9 mouse cellular contexts compared by ENCODE assay signal in genomic region chr3:108730316-108730715, GRCm38 (mm10). TPM values are rescaled to one million over a fixed set of nuclear protein-coding genes. Genes with fewer than 3 reads are reported as not detected.
DNase-seq lines count a peak whose midpoint lies in the region; ATAC-seq lines count a peak whose summit lies in the region.
"Had no signal": no experiment of that assay in that cellular context is flagged by ENCODE, and none has a peak within 500 bp of the region (broad histone marks: within the 10 kb centered on the region; RNA-seq: fewer than 3 reads in every experiment).

No protein-coding gene starts in this region.

- H3K27ac ChIP-seq in intestine, embryonic 14.5 days (ENCODE audit: low read depth), result no peak overlapping the region
- no peak overlapping the region for H3K27ac ChIP-seq in kidney, embryonic 14.5 days (ENCODE audit: low read depth, low read length)
- H3K27ac ChIP-seq: heart, embryonic 15.5 days had no signal

- H3K27me3 ChIP-seq in intestine, embryonic 14.5 days (replicated peaks; ENCODE audit: control insufficient read depth, insufficient read depth, low read length), result no peaks in the 10 kb centered on the region
- no peaks in the 10 kb centered on the region for H3K27me3 ChIP-seq in kidney, embryonic 14.5 days (ENCODE audit: control insufficient read depth, insufficient read depth, low read length)
- H3K27me3 ChIP-seq: heart, embryonic 15.5 days had no signal

- DNase-seq in spleen, adult 12 weeks (ENCODE audit: low spot score), result peak; percentile 29
- no peak for DNase-seq in spleen, adult 18-20 months
- no peak for DNase-seq in intestine, embryonic 14.5 days (ENCODE audit: low spot score)
- DNase-seq in lung, postnatal 10 days, result peak; percentile 17
- peak; percentile 64 for DNase-seq in thymus, postnatal 14 days
- no peak for DNase-seq in ovary, postnatal 36 days (ENCODE audit: low spot score)

- no peak overlapping the region for H3K4me3 ChIP-seq in intestine, embryonic 14.5 days (ENCODE audit: low read depth, low read length)
- H3K4me3 ChIP-seq in kidney, embryonic 14.5 days (ENCODE audit: low read length), result no peak overlapping the region
- H3K4me3 ChIP-seq: heart, embryonic 15.5 days had no signal

- ATAC-seq in intestine, embryonic 14.5 days (replicated peaks; ENCODE audit: low FRiP score, low TSS enrichment, low read depth), result peak; percentile 62
- no peak for ATAC-seq in granulocyte monocyte progenitor cell, adult 5-6 weeks (replicated peaks; ENCODE audit: poor library complexity, severe bottlenecking)
- ATAC-seq in kidney, embryonic 14.5 days (ENCODE audit: low FRiP score, low TSS enrichment), result no peak

- 0 out of 2 replicates have a peak overlapping the region, but pooled peaks have one; percentile 4 for H3K4me2 ChIP-seq in intestine, embryonic 14.5 days (ENCODE audit: low read length)
- H3K4me2 ChIP-seq in kidney, embryonic 14.5 days (replicated peaks; ENCODE audit: low read depth, low read length), result no peak overlapping the region
- H3K4me2 ChIP-seq: heart, embryonic 15.5 days had no signal

- WGBS in intestine, embryonic 14.5 days, result 37% methylated on average over 12 of the region's 12 CpGs
- 29% methylated on average over 12 of the region's 12 CpGs for WGBS in kidney, embryonic 14.5 days

- H3K36me3 ChIP-seq in intestine, embryonic 14.5 days (ENCODE audit: control insufficient read depth, insufficient read depth, low read length), result no peaks in the 10 kb centered on the region
- H3K36me3 ChIP-seq in kidney, embryonic 14.5 days (ENCODE audit: control insufficient read depth, insufficient read depth, low read length), result no peaks in the 10 kb centered on the region
- H3K36me3 ChIP-seq: heart, embryonic 15.5 days had no signal

- H3K9me3 ChIP-seq in intestine, embryonic 14.5 days (ENCODE audit: control insufficient read depth, low read length), result no peaks in the 10 kb centered on the region
- H3K9me3 ChIP-seq in kidney, embryonic 14.5 days (ENCODE audit: control insufficient read depth, low read length), result peaks cover 4% of the 10 kb centered on the region; the same call in 1 of the 2 replicates
- H3K9me3 ChIP-seq: heart, embryonic 15.5 days had no signal

- no peak overlapping the region for H3K9ac ChIP-seq in intestine, embryonic 14.5 days (ENCODE audit: low read length)
- no peak overlapping the region for H3K9ac ChIP-seq in kidney, embryonic 14.5 days (ENCODE audit: low read depth, low read length)
- H3K9ac ChIP-seq: heart, embryonic 15.5 days had no signal

- no peaks in the 10 kb centered on the region for H3K4me1 ChIP-seq in intestine, embryonic 14.5 days (replicated peaks; ENCODE audit: control insufficient read depth, insufficient read depth, low read length)
- H3K4me1 ChIP-seq in kidney, embryonic 14.5 days (ENCODE audit: control insufficient read depth, insufficient read depth, low read length), result no peaks in the 10 kb centered on the region
- H3K4me1 ChIP-seq: heart, embryonic 15.5 days had no signal

RNA-seq across cellular contexts. Expression of gene Gpsm2, which starts 8.2 kb away (rescaled TPM):
- polyA plus RNA-seq in intestine, embryonic 14.5 days (2014; fragmentation: Nextera tagmentation; extraction: Ambion mirVana), result 55.8 and 68.3 TPM in 2 replicates
- 3.7 and 7.4 TPM in 2 replicates for total RNA-seq in granulocyte monocyte progenitor cell, adult 5-6 weeks (2014; fragmentation: Nextera tagmentation)
- 10.7 and 12.2 TPM in 2 replicates for total RNA-seq in granulocyte monocyte progenitor cell, adult 5-6 weeks (2017)
- 25.3 and 52.4 TPM in 2 replicates for polyA plus RNA-seq in kidney, embryonic 14.5 days (2014; fragmentation: Nextera tagmentation; extraction: Ambion mirVana)

RNA-seq across cellular contexts. Expression of gene Aknad1, which starts 9.1 kb away (rescaled TPM):
- 0.20 and 0.63 TPM in 2 replicates for polyA plus RNA-seq in intestine, embryonic 14.5 days (2014; fragmentation: Nextera tagmentation; extraction: Ambion mirVana)
- not detected in 2 replicates for total RNA-seq in granulocyte monocyte progenitor cell, adult 5-6 weeks (2014; fragmentation: Nextera tagmentation)
- not detected in 2 replicates for total RNA-seq in granulocyte monocyte progenitor cell, adult 5-6 weeks (2017)
- 0.14 TPM in 1 of 2 replicates, not detected in the other for polyA plus RNA-seq in kidney, embryonic 14.5 days (2014; fragmentation: Nextera tagmentation; extraction: Ambion mirVana)
- polyA plus RNA-seq: heart, embryonic 15.5 days had no signal

Comparison
In these comparisons a context has a peak if more than half of its experiments do, and no peak if none do; other contexts are left out.
1. DNase-seq: peak in spleen, adult 12 weeks (single experiment), lung, postnatal 10 days (single experiment) and thymus, postnatal 14 days (single experiment); none in spleen, adult 18-20 months (0 of 2), intestine, embryonic 14.5 days (single experiment) and ovary, postnatal 36 days (single experiment).